Mouse (Mus musculus) adrenal gland, postnatal 14 days (tissue): Measurements from ENCODE around the gene Pias4. TPM values are rescaled to one million over a fixed set of nuclear protein-coding genes. Genes with fewer than 3 reads are reported as not detected.

Experiments
- DNase-seq: peaks from one replicate; pipeline ENCODE4 v3.0.0; 2021; ENCODE audit warnings: mixed read lengths
- total RNA-seq: library from RNA; stranded (reverse); gene quantifications from 2 replicates; pipeline ENCODE4 v1.2.3, GENCODE M21; 2021

The Pias4 gene
- total RNA-seq, 1 experiment from 2014 or later, result 28.3 TPM

DNA sequence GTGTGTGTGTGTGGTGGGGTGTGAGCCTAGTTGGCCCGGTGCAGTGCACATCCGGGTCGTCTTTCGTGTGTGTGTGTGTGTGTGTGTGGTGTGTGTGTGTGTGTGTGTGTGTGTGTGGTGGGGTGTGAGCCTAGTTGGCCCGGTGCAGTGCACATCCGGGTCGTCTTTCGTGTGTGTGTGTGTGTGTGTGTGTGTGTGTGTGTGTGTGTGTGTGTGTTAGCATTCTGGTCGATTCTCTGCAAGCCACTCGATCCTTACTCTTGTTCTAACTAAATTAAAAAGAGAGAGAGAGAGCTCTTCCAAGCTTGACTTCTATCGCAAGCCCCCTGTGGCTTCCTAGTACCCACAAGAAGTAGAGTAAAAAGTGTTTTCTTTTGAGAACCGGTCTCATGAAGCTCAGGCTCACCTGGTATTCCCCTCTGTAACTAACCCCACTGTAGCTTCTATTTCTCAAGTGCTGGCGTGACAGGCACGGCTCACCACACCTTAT, 1.7 kb upstream of the Pias4 start:
- peak; percentile 69 for DNase-seq

DNA sequence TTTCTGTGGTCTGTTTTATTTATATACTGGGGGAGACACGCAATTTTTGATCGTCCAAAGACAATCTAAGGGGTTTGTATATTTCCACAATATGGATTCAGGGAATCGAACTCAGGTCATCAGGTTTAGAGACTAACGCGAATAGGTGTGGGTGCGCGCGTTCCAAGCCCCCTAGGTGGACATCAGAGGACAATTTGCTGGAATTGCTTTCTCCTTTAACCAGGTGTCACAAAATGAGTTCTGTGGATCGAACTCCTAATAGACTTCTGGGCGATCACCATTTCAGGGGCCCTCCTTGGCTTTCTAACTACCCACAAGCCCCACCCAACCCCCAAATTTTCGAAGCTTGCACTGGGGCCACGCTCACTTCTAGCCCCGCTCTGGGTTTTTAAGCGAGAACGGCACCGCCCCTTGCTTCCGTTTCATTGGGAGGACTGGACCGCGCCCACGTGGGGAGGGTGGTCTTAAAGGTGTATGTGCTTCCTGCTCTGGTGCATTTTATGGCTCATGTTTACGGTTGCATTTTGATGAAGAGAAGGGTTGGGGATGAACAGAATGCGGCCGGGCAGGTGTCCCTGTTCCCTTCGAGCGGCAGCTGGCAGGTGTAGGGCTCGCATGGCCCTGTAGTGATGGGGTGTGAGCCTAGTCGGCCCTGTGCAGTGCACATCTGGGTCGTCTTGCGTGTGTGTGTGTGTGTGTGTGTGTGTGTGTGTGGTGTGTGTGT, 960 bp upstream of the Pias4 start:
- DNase-seq, result peak; percentile 92

DNA sequence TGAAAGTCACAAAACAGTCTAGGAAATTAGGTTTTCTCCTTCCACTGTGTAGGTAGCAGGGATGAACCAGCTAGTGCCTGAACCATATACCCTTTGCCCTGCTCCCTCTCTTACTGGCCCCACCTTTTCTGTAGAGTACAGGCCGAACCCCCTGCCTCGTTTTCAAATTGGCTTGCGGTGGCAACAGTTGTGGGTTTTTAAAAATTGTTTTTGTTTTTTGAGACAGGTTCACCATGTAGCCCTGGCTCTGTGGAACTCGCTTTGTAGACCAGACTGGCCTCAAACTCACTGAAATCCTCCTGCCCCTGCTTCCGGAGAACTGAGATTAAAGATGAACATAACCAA, 336 bp upstream of the Pias4 start:
- no peak for DNase-seq

DNA sequence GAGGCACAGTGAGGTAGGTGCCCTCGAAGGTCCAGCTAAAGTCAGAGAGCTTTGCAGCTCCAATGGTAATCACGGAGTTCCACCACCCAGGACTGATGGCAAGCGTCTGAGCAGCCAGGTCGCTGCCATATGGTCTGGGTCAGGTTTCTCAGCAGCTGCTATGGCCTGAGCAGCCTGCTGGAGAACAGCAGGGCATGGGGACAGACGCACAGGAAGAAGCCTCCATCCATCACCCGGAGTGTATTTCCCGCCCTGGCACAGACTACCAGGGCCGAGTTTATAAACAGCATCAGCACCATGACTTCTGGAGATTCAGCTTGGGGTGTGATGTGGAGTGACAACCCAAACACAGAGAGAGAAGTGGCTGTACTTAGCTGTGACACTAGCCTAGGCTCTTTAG, 2.6 kb downstream of the Pias4 start:
- peak; percentile 31 for DNase-seq

DNA sequence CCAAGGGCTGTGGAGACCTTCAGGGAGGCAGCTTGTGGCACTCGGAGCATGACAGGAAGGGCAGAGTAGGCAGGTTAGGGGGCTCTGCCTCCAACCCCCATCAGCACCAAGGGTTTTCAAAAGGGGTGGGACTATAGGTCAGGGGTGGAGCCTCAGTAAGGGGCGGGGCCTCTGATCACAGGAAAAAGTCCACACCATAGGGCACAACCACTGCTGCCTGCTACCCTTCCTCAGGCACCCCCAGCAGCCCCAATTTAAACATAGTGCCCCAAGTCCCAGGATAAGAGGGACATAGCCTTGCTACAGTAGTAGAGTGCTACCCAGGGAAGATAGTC, 5.4 kb downstream of the Pias4 start:
- DNase-seq, result no peak

DNA sequence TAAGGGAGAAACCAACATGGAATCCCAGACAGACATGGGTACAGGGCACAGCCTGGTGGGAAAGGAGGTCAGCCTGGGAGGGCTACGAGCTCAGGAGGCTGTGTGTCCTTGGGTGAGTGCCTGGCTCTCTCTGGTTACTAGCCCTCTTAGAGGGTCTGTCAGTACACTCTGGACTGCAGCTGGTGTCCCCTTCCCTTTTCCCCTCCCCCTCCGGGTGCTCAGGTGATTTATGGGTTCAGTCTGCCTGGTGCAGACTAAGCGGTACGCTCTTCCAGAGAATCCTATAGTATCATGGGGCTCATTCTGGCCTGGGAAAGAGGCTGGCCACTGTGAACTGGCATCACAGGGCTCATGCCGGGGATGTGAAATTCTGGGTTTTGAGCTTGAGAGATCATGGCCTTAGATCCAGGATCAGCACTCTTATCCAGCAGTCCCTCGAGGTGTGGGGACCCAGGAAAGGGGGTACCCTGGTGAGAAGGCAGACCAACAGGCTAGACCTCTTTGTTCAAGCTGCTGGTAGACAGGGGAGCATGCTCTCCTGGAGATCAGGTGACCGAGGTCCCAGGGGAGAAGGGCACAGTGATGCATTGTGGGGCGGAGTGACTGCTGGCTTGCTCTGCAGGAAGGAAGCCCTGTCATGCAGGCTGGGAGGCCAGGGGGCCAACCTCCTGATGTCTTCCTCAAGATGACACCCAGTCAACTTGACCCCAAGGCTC, 6.0 kb downstream of the Pias4 start:
- DNase-seq, result peak; percentile 80

DNA sequence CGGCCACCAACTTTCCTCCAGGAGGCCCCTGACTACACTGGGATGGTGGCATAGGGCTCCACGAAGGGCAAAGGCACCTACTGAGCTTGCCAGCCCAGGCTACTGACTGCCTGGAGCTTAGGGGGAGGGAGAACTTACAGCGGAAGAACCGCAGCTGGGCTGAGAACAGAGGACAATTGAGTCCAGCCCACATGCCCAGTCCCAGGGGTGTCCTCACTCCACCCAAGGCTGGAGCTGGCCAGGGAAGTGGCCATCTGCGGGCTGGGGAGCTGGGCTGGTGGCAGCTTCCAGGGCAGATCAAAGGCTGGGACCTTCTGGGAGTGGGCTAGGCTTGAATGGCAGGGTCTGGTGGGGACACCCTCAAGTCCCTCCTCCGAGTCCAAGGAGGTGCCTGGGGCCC, 13.0 kb downstream of the Pias4 start:
- no peak for DNase-seq

DNA sequence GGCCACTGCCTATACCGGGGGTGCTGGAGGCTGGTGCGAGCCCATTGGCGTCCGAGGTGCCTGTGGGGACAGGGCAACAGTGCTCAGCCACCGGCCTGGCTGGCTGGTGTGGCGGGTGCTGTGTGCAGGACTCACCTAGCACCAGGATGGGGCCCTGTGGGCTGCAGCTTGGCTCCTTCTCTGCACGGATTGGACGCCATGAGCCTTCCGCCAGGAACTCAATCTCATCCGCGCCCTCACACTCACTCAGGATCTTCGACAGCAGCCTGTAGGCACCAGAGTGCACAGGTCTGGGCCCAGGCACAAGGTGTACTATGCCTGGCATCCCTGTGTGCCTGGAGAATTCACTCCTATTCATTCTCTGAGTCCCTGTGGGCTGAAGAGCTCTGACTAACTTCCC, 13.4 kb downstream of the Pias4 start:
- no peak for DNase-seq

DNA sequence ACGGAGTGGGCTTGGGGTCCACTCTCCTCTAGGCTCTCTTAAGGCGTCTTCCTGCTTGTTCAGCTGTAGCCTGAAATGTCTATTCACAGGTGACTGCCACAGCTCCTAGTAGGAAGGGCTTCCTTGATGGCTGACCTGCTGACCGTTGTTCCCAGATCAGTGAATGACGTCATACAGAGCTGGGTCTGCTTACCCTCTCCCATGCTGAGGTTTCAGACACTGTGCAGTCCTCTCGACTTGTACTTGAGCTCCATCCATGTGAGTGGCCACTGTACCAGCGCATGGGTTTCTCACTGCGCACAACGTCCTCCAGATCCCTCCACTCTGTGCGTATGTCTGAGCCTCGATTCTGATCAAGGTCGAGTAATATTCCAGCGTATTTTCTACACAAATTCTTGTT, 15.1 kb downstream of the Pias4 start:
- no peak for DNase-seq

DNA sequence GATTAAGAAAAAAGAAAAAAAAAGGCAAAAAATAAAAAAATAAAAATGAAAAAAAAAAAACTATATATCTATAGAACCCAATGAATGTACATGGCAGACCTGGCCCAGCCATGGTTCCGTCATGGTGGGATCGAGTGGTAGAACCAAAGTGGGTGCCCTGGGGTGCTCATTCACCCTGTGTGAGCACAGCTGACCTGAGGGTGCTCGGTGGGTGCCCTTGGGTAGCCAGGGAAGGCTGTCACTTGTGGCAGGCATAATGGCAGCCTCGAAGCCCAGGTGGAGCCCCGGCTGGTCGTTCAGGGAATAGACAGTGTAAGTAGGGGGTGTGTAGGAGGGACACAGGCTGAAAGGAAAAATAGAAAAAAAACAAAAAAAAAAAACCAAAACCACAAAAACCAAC, 16.5 kb downstream of the Pias4 start:
- no peak for DNase-seq

DNA sequence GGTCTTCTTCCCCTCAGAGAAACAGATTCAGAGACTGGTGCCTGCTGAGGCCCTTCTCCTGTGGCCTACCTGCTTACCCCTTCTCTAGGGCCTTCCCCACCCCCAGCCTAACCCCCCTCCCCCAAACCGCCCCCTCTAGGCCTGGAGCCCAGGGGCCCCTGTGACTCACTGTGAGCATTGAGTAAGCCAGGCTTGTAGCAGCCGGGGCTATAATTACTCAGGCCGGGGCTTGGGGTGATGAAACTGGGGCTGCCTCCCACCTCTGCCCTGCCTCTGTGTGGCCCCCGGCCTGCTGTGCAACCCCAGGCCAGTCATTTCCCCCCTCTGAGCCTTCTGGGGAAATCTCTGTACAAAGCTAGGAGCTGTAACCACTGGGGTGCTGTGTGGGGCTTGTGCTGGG, 21.4 kb downstream of the Pias4 start:
- peak; percentile 63 for DNase-seq

DNA sequence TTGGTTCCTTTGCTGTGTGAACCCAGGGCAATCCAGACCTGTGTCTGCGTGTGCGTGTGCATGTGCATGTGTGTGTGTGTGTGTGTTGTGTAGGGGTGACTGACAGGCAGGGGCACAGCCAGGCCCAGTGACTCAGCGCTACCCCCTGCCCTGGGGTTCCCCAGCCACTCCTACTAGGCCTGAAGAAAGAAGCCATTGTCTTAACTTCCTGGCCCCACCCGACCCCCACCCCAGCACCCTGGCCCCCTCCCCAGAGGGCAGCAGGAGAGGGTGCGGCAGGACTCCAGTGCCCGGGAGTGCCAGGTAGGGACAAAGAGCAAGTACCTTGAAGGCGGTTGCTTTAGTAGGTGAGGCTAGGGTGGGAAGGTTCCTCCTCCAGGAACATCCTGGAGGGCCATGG, 21.9 kb downstream of the Pias4 start:
- DNase-seq, result no peak

DNA sequence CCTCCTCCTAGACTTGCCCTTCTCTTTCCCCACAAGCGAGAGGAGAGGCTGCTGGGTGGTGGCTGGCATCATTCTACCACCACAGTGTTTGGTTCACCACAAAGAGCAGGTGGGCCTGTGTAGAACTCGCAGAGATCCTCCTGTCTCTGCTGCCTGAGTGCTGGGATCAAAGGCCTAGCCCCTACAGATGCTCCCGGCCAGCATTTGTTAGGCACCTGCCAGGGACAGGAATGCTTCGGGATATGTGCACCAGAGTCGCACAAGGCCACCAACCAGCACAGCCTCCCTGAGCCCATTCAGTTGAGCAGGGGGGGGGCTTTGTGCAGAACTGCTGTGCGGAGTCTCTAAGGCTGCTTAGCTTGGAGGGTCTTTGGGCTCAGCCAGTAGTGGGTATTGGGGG, 22.4 kb downstream of the Pias4 start:
- DNase-seq, result no peak

DNA sequence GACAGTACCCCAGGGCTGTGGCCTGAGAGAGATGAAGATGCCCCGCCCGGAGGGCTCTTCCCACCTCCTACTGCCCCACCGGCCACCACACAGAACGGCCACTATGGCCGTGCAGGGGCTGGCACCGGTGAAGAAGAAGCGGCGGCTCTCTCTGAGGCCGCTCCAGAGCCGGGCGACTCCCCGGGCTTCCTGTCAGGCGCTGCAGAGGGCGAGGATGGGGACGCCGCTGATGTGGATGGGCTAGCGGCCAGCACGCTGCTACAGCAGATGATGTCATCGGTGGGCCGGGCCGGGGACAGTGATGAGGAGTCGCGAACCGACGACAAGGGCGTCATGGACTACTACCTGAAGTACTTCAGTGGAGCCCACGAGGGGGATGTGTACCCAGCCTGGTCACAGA, 23.1 kb downstream of the Pias4 start:
- DNase-seq, result no peak

DNA sequence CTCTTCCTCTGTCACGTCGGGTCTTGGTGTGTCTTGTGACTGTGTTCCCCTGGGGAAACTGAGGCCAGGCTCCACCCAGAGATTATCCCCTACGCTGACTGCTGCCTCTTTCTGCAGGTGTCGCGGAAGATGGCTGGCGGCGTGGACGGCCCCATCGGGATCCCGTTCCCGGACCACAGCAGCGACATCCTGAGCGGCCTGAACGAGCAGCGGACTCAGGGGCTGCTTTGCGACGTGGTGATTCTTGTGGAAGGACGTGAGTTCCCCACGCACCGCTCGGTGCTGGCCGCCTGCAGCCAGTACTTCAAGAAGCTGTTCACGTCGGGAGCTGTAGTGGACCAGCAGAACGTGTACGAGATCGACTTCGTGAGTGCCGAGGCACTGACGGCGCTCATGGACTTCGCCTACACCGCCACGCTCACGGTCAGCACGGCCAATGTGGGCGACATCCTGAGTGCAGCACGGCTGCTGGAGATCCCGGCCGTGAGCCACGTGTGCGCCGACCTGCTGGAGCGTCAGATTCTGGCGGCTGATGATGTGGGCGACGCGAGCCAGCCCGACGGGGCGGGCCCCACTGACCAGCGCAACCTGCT, 23.8 kb downstream of the Pias4 start:
- DNase-seq, result no peak

DNA sequence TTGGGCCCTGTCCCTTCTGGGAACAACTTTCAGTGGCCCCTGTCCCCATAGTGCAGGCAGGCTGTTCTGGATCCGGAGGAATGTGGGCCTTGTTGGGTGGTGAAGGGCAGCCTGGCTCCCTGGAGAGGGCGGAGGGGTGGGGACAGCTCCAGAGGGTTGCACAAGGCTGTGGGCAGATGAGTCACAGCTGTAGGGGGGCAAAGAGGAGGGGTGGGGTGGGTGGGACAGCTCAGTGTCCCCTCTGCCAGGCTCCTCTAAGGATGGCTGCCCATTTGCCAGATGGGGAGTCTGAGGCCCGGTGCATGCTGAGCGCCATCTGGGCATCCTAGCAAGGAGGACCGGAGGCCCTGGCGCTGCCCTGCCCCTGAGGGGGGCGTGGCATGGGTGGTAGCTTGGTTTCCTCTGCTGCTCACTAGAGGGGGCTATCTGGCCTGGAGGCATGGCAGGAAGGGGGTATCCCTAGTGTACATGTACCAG, 24.5 kb downstream of the Pias4 start:
- DNase-seq, result peak; percentile 84

DNA sequence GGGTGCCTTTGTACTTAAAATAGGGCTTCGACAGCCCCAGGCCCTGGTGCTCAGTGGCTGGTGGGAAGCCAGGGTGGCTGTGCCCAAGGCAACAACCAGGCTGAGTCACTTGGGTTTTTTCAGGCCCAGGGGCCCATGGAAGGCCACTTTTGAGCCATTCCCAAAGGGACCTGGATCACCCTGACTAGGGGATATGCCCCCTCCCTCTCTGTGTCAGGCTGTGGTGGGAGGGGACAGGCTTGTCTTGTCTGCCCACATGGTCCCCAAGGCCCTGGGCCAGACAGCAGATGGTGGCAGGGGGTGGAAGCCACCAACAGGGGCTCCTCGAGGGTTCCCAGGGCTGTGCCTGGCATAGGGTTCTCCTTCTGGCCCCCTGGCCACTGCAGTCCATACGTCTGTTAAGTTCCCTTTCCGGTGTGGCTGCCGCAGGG, 25.2 kb downstream of the Pias4 start:
- peak; percentile 74 for DNase-seq

DNA sequence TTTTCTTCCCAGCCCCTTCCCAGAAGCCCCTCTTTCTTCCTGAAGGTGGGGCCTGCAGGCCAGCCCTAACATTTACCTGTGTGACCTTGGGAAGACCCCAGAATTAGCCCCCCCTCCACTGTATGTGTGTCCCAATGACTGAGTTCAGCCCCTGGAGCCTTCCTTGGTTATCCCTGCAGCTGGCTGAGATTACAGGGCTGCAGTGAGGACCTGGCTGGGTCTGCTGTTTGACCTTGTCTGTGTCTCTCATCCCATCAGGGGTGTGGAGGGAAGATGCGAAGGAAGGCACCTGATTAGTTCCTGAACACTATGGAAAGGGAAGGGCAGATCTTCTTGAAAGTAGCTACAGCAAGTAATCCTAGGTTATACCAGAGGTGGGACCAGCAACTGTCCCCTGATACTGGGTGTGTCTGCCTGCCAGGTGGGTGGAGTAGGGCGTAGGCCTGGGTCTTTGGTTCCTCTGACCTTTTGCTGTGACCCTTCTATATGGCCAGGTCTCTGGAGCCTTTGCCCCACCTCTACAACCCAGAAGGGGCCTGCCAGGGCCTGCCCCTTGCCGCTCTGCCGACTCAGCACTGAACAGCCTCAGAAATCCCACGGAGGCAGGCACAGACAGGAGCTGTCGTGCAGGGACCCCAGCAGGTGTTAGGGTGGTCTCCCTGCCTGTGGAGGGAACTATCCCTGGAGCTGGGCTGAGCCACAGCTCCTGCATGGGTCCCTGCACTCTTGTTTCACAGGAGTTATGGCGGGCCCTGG, 26.1 kb downstream of the Pias4 start:
- no peak for DNase-seq

DNA sequence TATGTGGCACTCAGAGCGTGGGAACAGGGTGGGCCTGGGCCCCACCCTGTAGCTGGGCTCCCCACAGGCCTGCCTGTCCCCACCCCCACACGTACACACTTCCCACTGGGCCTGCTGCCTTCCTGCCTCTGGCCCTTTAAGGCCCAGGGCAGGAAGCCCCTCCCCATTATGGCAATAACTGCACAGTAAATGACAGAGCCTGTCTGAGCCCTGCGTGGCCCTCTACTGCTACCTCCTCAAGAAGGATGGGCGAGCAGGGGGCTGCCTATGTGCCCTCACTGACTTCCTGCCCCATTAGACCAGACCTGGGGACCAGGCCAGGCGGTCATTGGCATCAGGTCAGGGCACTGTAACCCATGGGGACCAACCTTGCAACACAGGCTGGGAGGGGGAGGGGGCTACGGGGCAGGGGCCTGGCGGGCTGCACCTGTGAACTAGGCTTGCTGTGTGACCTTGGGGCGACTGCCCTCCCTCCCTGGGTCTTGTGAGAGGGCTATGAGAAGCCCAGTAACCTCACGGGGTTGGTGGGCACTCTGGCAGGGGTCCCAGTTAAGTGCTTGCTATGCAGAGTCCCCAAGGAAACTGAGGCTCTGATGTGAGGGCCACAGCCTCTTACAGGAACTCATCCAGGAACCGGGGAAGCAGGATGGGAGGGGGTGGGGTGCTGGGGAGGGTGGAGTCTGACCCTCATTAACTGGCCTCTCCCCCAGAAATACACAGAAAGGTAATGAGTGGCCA, 26.8 kb downstream of the Pias4 start:
- DNase-seq, result peak; percentile 67

DNA sequence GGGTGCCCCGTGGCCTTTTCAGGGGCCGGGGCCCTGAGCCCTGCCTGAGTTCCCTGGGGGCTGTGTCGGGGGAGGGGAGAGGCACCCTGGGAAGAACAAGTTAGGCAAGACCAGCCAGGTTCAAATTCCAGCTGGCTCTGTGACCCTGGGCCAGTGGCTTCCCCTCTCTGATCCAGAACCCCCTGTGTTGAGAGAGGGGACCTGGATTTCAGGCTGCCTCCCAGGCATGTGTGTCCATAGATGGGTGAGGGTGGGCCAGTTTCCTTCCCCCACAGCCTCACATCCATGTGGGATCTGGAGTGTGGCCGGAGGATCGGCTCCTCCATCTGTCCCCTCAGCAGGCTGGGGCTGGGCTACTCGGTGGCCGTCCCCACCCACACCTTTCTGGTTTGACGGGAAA, 27.7 kb downstream of the Pias4 start:
- DNase-seq, result peak; percentile 63

DNA sequence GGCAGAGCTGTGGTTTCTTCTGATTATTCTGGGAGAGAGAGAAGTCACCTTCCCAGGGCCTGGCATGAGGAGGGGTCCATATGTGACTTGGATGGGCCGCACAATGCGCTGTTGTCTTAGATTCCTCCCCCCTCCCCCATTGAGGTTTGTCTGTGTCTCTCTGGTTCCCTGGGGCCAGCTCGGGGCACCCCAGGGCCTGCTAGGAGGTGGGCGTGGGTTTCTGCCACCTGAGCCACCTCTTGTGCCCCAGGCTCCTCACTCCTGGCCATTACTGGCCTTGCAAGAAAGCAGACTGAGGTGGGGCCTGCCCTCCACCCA, 28.2 kb downstream of the Pias4 start:
- no peak for DNase-seq

DNA sequence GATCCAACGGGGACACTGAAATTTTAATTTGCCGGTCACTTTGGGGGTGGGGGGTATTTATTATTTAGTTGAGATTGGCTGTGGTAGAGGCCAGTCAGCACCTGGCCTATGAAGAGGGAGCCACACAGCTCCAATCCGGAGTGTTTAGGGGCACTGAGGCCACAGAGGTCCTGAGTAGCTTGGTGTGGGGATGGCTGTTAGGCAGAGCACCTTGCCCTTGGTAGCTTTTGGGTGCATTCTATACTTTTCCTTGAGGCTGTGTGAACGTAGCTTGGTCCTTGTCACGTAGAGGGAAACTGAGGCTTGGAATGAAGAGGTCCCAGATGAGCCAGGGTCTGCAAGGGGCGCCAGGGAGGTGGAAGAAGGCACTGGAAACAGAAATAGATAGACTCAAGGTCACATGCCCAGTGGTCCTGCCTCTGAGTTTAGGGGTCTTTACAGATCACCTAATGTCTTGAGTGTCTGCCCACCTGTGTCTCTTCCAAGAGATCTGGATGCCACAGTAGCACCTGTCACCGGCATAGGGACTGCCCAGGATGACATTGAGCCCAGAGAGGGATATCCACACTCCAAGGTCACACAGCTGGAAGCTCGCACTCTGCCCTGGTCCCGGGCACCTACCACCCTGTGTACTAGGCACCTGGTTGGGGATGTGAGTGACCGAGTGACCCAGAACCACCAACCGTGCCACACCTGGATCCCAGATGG, 28.7 kb downstream of the Pias4 start:
- DNase-seq, result no peak
